Mouse (Mus musculus) stomach, postnatal 0 days (tissue): ENCODE measurements at regions not wholly inside any gene's neighbourhood (a gene's known extent, or its start where the extent isn't known, plus 50 kb on each side); places are given as distances from the start of the nearest gene placed in this dataset.
"Not testable (repeated sequence)": the region's sequence is repeated elsewhere in the genome, so short reads cannot be mapped to it uniquely, and the experiment has no call there.

ENCODE experiments used
- ATAC-seq: fragments of 200-750 bp; cut with Nextera tagmentation; 2 replicates; pipeline ENCODE4 v1.8.0; 2017; ENCODE audit not compliant: low FRiP score, low TSS enrichment
- DNase-seq: peaks from one replicate; pipeline ENCODE4 v3.0.0-alpha.2; 2016; ENCODE audit warnings: low spot score
- H3K27ac ChIP-seq: fragments of 300-500 bp; sonication (generic); replicated peaks from 2 replicates; pipeline ENCODE4 v1.5.1; 2014; ENCODE audit warnings: mild to moderate bottlenecking, control low read depth
- H3K27me3 ChIP-seq: fragments of 300-500 bp; sonication (generic); 2 replicates; pipeline ENCODE4 v1.6.1; 2014; ENCODE audit warnings: low read length; ENCODE audit not compliant: control insufficient read depth, insufficient read depth
- H3K36me3 ChIP-seq: fragments of 300-500 bp; sonication (generic); 2 replicates; pipeline ENCODE4 v1.6.1; 2014; ENCODE audit warnings: low read length, mixed read lengths; ENCODE audit not compliant: control insufficient read depth, insufficient read depth
- H3K4me1 ChIP-seq: fragments of 300-500 bp; sonication (generic); replicated peaks from 2 replicates; pipeline ENCODE4 v1.6.1; 2014; ENCODE audit warnings: antibody characterized with exemption; ENCODE audit not compliant: control insufficient read depth, insufficient read depth
- H3K4me2 ChIP-seq: fragments of 300-500 bp; sonication (generic); replicated peaks from 2 replicates; pipeline ENCODE4 v1.6.1; 2014; ENCODE audit warnings: low read depth, mild to moderate bottlenecking, control low read depth, moderate library complexity
- H3K4me3 ChIP-seq: fragments of 300-500 bp; sonication (generic); 2 replicates; pipeline ENCODE4 v1.5.1; 2014; ENCODE audit warnings: low read depth, low read length, control low read depth
- H3K9ac ChIP-seq: fragments of 300-500 bp; sonication (generic); 2 replicates; pipeline ENCODE4 v1.6.1; 2014; ENCODE audit warnings: mild to moderate bottlenecking, low read length, control low read depth, mixed read lengths
- H3K9me3 ChIP-seq: fragments of 300-500 bp; sonication (generic); 2 replicates; pipeline ENCODE4 v1.6.1; 2016; ENCODE audit warnings: low read length; ENCODE audit not compliant: control insufficient read depth
- CTCF ChIP-seq: IDR thresholded peaks from 2 replicates; pipeline ENCODE4 v1.5.1; 2016; ENCODE audit warnings: antibody characterized with exemption, low read depth, mild to moderate bottlenecking, moderate library complexity
- EP300 ChIP-seq: optimal IDR thresholded peaks from 2 replicates; pipeline ENCODE3; 2016; ENCODE audit warnings: antibody characterized with exemption
- WGBS: fragments of 180-500 bp; shearing (Covaris S2); extraction: QIAGEN DNeasy Blood & Tissue Kit; methylation state at CpG from one replicate; pipeline ENCODE4 v1.1.7; 2014; 5-methylcytosine and 5-hydroxymethylcytosine counted together

GRCm38 (mm10) chr13:79765437-79765838, 1117.7 kb upstream of the Arrdc3 start:
- Histone ChIP-seq H3K4me2 (no peak overlapping the region), H3K4me3 (no peak overlapping the region), H3K36me3 (no peaks in the 10 kb centered on the region), H3K27me3 (no peaks in the 10 kb centered on the region), H3K4me1 (no peaks in the 10 kb centered on the region), H3K9me3 (no peaks in the 10 kb centered on the region), H3K9ac (no peak overlapping the region), H3K27ac (no peak overlapping the region)
- WGBS: 9% methylated on average over 4 of the region's 4 CpGs
- TF ChIP-seq EP300 (no peak), CTCF (no peak)
- no peak for ATAC-seq
- no peak for DNase-seq

- no peak for DNase-seq
These were observed 1098.1 kb upstream of the Arrdc3 start for GRCm38 (mm10) chr13:79784991-79785666.

GRCm38 (mm10) chr13:79801591-79801990, 1081.6 kb upstream of the Arrdc3 start:
- Histone ChIP-seq H3K27ac (no peak overlapping the region), H3K4me2 (no peak overlapping the region), H3K36me3 (no peaks in the 10 kb centered on the region), H3K9me3 (no peaks in the 10 kb centered on the region), H3K27me3 (no peaks in the 10 kb centered on the region), H3K9ac (no peak overlapping the region), H3K4me3 (no peak overlapping the region), H3K4me1 (no peaks in the 10 kb centered on the region)
- 71% methylated on average over 2 of the region's 2 CpGs for WGBS
- no peak for TF ChIP-seq EP300
- no peak for TF ChIP-seq CTCF
- no peak for ATAC-seq
- no peak for DNase-seq

More at GRCm38 (mm10) chr13:79784991-79785666, 1098.1 kb upstream of the Arrdc3 start:
- WGBS: 69% methylated on average over 1 of the region's 1 CpGs
- TF ChIP-seq EP300 (no peak), CTCF (no peak)
- Histone ChIP-seq H3K36me3 (no peaks in the 10 kb centered on the region), H3K27ac (no peak overlapping the region), H3K27me3 (no peaks in the 10 kb centered on the region), H3K4me3 (no peak overlapping the region), H3K9ac (no peak overlapping the region), H3K4me2 (no peak overlapping the region), H3K4me1 (no peaks in the 10 kb centered on the region), H3K9me3 (no peaks in the 10 kb centered on the region)
- ATAC-seq: no peak

GRCm38 (mm10) chr13:79835592-79835991, 1047.6 kb upstream of the Arrdc3 start:
- TF ChIP-seq CTCF (no peak), EP300 (no peak)
- no peak overlapping the region for H3K4me3 ChIP-seq
- DNase-seq: no peak
- no peak for ATAC-seq
- no peaks in the 10 kb centered on the region for H3K36me3 ChIP-seq
- no peak overlapping the region for H3K4me2 ChIP-seq
- H3K9me3 ChIP-seq: no peaks in the 10 kb centered on the region
- H3K27ac ChIP-seq: no peak overlapping the region
- no peaks in the 10 kb centered on the region for H3K4me1 ChIP-seq
- 80% methylated on average over 1 of the region's 1 CpGs for WGBS
- no peak overlapping the region for H3K9ac ChIP-seq
- H3K27me3 ChIP-seq: no peaks in the 10 kb centered on the region

- H3K9me3 ChIP-seq: no peaks in the 10 kb centered on the region
- ATAC-seq: no peak
- no peaks in the 10 kb centered on the region for H3K27me3 ChIP-seq
- DNase-seq: no peak
- H3K4me3 ChIP-seq: no peak overlapping the region
- TF ChIP-seq CTCF (peak; percentile 52), EP300 (no peak)
- H3K4me2 ChIP-seq: no peak overlapping the region
- H3K4me1 ChIP-seq: no peaks in the 10 kb centered on the region
- H3K36me3 ChIP-seq: no peaks in the 10 kb centered on the region
- WGBS: 51% methylated on average over 2 of the region's 2 CpGs
- H3K27ac ChIP-seq: no peak overlapping the region
- no peak overlapping the region for H3K9ac ChIP-seq
These were observed 1038.4 kb upstream of the Arrdc3 start for GRCm38 (mm10) chr13:79844800-79845199.

GRCm38 (mm10) chr13:79867501-79867900, 1015.7 kb upstream of the Arrdc3 start:
- not testable (repeated sequence) for H3K27ac ChIP-seq, H3K9me3 ChIP-seq, DNase-seq, H3K9ac ChIP-seq, H3K27me3 ChIP-seq, ATAC-seq, H3K36me3 ChIP-seq, H3K4me2 ChIP-seq, H3K4me1 ChIP-seq, H3K4me3 ChIP-seq
- WGBS: 79% methylated on average over 1 of the region's 1 CpGs
